Mouse (Mus musculus): Measurements from ENCODE around the gene Gpr146. TPM values are rescaled to one million over a fixed set of nuclear protein-coding genes. Genes with fewer than 3 reads are reported as not detected.

Gpr146 gene
- polyA plus RNA-seq, 1 experiment from 2014 or later: 4.0 TPM

DNA sequence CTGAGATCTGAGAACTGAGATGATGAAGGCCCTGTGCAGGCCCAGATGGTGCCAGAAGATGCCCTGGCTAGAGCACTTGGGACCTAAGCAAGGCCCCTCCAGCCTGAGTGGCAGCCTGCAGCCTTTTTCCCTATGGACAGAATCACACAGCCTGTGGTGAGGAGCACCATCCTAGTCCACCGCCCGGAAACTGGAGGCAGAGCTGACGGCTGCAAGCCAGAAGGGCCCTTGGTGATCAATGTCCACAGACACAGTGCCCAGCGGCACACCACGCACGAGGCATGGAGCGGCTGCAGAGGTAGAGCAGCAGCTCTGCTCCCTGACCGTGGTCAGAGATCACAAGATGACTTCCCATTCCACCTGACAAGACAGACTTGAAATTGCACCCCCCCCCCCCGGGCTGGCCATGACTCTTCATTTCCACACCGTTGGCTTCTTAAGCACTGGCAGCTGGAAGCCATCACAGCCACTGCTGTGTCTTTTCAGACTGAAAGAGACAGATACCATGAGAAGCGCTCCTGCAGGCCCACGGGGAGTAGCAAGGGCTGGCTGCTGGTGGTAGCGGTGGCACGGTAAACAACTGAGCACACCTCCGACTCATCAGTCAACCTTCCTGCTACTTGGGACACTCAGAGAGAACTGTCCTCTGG is 34.3 kb downstream of the Gpr146 start:
- H3K4me1 ChIP-seq (ENCODE audit: control insufficient read depth, insufficient read depth, low read depth, low read length): peaks cover 5% of the 10 kb centered on the region
- no peak overlapping the region for H3K4me3 ChIP-seq (ENCODE audit: low read length)
- no peak overlapping the region for H3K4me2 ChIP-seq (ENCODE audit: low read length)
- ATAC-seq: no peak
- no peaks in the 10 kb centered on the region for H3K27me3 ChIP-seq (replicated peaks; ENCODE audit: control insufficient read depth, insufficient read depth, low read length)
- no peak overlapping the region for H3K9ac ChIP-seq (ENCODE audit: low read depth, low read length)
- H3K36me3 ChIP-seq (ENCODE audit: control insufficient read depth, insufficient read depth, low read length): no peaks in the 10 kb centered on the region
- no peaks in the 10 kb centered on the region for H3K9me3 ChIP-seq (ENCODE audit: control insufficient read depth, low read length)
- no peak overlapping the region for H3K27ac ChIP-seq (ENCODE audit: low read depth, low read length)
- WGBS: 69% methylated on average over 15 of the region's 15 CpGs

DNA sequence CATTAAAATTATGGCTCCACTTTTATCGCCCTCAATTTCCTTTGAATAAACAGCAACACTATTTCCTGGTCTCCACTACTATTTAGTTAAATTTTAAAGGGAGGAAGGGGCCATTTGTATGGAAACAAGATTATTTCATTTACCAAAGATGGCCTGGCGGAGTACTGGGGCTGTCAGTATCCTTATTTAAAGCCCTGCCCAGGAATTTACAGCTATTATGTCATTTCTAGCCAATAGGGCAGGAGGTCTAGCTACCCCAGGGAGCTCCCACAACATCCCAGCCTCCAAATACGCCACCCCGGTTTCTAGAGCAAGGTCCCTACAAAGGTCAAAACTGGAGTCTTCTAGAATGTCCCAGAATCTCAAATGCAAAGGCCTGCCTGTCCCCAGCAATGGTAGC is 36.0 kb downstream of the Gpr146 start:
- no peak overlapping the region for H3K4me3 ChIP-seq (ENCODE audit: low read length)
- H3K9ac ChIP-seq (ENCODE audit: low read depth, low read length): no peak overlapping the region
- peaks cover under 1% of the 10 kb centered on the region; the same call in 1 of the 2 replicates for H3K4me1 ChIP-seq (ENCODE audit: control insufficient read depth, insufficient read depth, low read depth, low read length)
- H3K27me3 ChIP-seq (replicated peaks; ENCODE audit: control insufficient read depth, insufficient read depth, low read length): no peaks in the 10 kb centered on the region
- H3K36me3 ChIP-seq (ENCODE audit: control insufficient read depth, insufficient read depth, low read length): no peaks in the 10 kb centered on the region
- no peak for ATAC-seq
- WGBS: 83% methylated on average over 4 of the region's 4 CpGs
- no peak overlapping the region for H3K4me2 ChIP-seq (ENCODE audit: low read length)
- H3K9me3 ChIP-seq (ENCODE audit: control insufficient read depth, low read length): no peaks in the 10 kb centered on the region
- H3K27ac ChIP-seq (ENCODE audit: low read depth, low read length): no peak overlapping the region

DNA sequence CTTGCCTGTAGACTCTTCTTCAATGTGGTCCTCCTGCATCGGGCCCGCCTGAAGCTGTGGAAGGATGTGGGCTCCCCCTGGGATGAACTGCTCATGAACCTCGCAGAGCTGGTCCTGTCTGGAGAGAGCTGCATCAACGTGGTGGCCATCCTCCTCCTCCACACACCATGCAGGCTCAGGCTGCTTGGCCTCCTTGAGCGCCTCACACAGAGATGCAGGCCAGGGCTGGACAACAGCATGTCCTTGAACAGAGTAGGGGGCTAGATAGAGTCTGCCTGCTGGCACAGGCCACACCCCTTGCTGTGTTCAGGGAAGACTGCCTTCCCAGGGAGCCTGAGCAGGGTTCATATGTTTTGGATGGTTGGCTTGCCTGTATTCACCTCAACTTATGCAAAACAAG is 37.5 kb downstream of the Gpr146 start:
- Histone ChIP-seq H3K27me3 (replicated peaks; ENCODE audit: control insufficient read depth, insufficient read depth, low read length) (no peaks in the 10 kb centered on the region), H3K4me3 (ENCODE audit: low read length) (no peak overlapping the region), H3K27ac (ENCODE audit: low read depth, low read length) (no peak overlapping the region), H3K9me3 (ENCODE audit: control insufficient read depth, low read length) (no peaks in the 10 kb centered on the region), H3K4me2 (ENCODE audit: low read length) (no peak overlapping the region), H3K36me3 (ENCODE audit: control insufficient read depth, insufficient read depth, low read length) (no peaks in the 10 kb centered on the region), H3K9ac (ENCODE audit: low read depth, low read length) (no peak overlapping the region), H3K4me1 (ENCODE audit: control insufficient read depth, insufficient read depth, low read depth, low read length) (peaks cover 11% of the 10 kb centered on the region)
- ATAC-seq: no peak
- 95% methylated on average over 5 of the region's 5 CpGs for WGBS

DNA sequence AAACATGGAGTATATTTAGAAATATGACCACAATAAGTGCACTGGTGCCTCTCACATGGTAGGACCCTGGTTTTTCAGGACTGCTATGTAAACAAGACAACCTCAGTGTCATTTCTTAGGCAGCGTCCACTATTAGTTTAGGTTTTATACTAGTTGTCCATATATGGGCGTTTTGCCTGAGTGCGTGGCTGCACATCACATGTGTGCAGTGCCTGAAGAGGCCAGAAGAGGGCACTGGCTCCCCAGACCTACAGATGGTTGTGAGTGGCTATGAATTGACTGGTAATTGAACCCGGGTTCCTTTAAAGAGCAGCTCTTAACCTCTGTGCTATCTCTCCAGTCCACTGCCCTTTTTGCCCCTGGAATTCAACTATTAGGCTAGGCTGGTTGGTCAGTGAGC is 39.4 kb downstream of the Gpr146 start:
- H3K36me3 ChIP-seq (ENCODE audit: control insufficient read depth, insufficient read depth, low read length): no peaks in the 10 kb centered on the region
- no peak for ATAC-seq
- H3K4me3 ChIP-seq (ENCODE audit: low read length): no peak overlapping the region
- peaks cover 11% of the 10 kb centered on the region for H3K4me1 ChIP-seq (ENCODE audit: control insufficient read depth, insufficient read depth, low read depth, low read length)
- WGBS: 91% methylated on average over 4 of the region's 4 CpGs
- H3K27me3 ChIP-seq (replicated peaks; ENCODE audit: control insufficient read depth, insufficient read depth, low read length): no peaks in the 10 kb centered on the region
- no peak overlapping the region for H3K27ac ChIP-seq (ENCODE audit: low read depth, low read length)
- no peak overlapping the region for H3K9ac ChIP-seq (ENCODE audit: low read depth, low read length)
- no peak overlapping the region for H3K4me2 ChIP-seq (ENCODE audit: low read length)
- no peaks in the 10 kb centered on the region for H3K9me3 ChIP-seq (ENCODE audit: control insufficient read depth, low read length)

DNA sequence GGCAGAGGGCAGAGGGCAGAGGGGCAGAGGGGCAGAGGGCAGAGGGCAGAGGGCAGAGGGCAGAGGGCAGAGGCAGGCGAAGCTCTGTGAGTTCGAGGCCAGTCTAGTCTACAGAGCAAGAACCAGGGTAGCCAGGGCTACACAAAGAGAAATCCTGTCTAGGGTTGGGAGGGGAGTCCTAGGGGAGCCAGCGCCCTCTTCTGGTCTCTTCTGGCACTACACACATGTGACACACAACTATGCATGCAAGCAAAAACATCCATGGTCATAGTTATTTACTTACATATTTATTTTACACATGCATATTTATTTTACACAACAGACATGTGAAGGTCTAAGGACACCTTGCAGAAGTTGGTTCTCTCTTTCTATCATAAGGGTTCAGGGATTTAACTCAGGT is 40.0 kb downstream of the Gpr146 start:
- no peaks in the 10 kb centered on the region for H3K9me3 ChIP-seq (ENCODE audit: control insufficient read depth, low read length)
- no peak overlapping the region for H3K4me3 ChIP-seq (ENCODE audit: low read length)
- WGBS: 87% methylated on average over 3 of the region's 3 CpGs
- no peak overlapping the region for H3K27ac ChIP-seq (ENCODE audit: low read depth, low read length)
- peaks cover 13% of the 10 kb centered on the region for H3K4me1 ChIP-seq (ENCODE audit: control insufficient read depth, insufficient read depth, low read depth, low read length)
- H3K36me3 ChIP-seq (ENCODE audit: control insufficient read depth, insufficient read depth, low read length): no peaks in the 10 kb centered on the region
- no peaks in the 10 kb centered on the region for H3K27me3 ChIP-seq (replicated peaks; ENCODE audit: control insufficient read depth, insufficient read depth, low read length)
- H3K4me2 ChIP-seq (ENCODE audit: low read length): no peak overlapping the region
- ATAC-seq: no peak
- H3K9ac ChIP-seq (ENCODE audit: low read depth, low read length): no peak overlapping the region

DNA sequence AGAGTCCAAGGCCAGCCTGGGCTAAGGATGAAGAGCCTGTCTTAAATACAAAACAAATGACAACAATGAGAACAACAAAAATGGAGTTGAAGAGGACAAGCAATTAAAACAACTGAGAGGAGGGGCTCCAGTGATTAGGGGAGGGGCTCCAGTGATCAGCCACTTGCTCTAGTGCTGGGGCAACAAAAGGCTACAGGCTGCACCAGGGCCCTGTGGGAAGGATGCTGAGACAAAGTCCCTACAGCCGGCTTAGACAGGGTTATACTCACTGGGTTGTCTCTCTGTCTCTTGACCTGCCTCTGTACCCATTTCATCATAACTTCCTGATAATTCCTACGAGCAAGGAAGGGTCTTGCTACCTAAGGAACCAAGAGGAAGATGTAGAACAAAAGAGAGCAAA is 40.6 kb downstream of the Gpr146 start:
- Histone ChIP-seq H3K36me3 (ENCODE audit: control insufficient read depth, insufficient read depth, low read length) (no peaks in the 10 kb centered on the region), H3K4me2 (ENCODE audit: low read length) (no peak overlapping the region), H3K4me1 (ENCODE audit: control insufficient read depth, insufficient read depth, low read depth, low read length) (peaks cover 14% of the 10 kb centered on the region), H3K4me3 (ENCODE audit: low read length) (no peak overlapping the region), H3K27ac (ENCODE audit: low read depth, low read length) (peak overlapping the region; percentile 48; the same call in 1 of the 2 replicates), H3K9ac (ENCODE audit: low read depth, low read length) (no peak overlapping the region), H3K9me3 (ENCODE audit: control insufficient read depth, low read length) (no peaks in the 10 kb centered on the region), H3K27me3 (replicated peaks; ENCODE audit: control insufficient read depth, insufficient read depth, low read length) (no peaks in the 10 kb centered on the region)
- 44% methylated on average over 2 of the region's 2 CpGs for WGBS
- ATAC-seq: no peak

DNA sequence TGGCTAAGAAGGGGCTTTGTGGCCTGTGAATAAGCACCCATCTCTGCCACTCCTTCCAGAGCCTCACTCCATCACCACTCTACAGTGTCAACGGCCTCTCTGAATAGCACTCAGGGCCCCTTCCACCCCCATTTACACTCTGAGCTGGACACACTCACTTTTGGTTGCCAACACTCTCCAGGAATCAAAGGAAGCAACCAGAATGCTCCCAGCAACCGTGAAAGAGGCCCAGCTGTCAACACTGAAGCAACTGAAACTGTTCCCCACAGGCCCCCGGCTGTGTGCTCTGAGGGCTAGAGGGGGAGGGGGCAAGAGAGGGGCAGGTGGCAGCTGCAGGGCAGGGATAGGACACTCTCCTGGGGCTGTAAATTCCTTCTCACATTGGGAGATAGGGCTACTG is 41.1 kb downstream of the Gpr146 start:
- no peak overlapping the region for H3K9ac ChIP-seq (ENCODE audit: low read depth, low read length)
- H3K27me3 ChIP-seq (replicated peaks; ENCODE audit: control insufficient read depth, insufficient read depth, low read length): no peaks in the 10 kb centered on the region
- peak; percentile 85 for ATAC-seq
- H3K4me1 ChIP-seq (ENCODE audit: control insufficient read depth, insufficient read depth, low read depth, low read length): peaks cover 17% of the 10 kb centered on the region
- WGBS: 10% methylated on average over 3 of the region's 3 CpGs
- no peak overlapping the region for H3K4me3 ChIP-seq (ENCODE audit: low read length)
- no peaks in the 10 kb centered on the region for H3K9me3 ChIP-seq (ENCODE audit: control insufficient read depth, low read length)
- H3K4me2 ChIP-seq (ENCODE audit: low read length): no peak overlapping the region
- no peaks in the 10 kb centered on the region for H3K36me3 ChIP-seq (ENCODE audit: control insufficient read depth, insufficient read depth, low read length)
- peak overlapping the region; percentile 48; the same call in 1 of the 2 replicates for H3K27ac ChIP-seq (ENCODE audit: low read depth, low read length)

DNA sequence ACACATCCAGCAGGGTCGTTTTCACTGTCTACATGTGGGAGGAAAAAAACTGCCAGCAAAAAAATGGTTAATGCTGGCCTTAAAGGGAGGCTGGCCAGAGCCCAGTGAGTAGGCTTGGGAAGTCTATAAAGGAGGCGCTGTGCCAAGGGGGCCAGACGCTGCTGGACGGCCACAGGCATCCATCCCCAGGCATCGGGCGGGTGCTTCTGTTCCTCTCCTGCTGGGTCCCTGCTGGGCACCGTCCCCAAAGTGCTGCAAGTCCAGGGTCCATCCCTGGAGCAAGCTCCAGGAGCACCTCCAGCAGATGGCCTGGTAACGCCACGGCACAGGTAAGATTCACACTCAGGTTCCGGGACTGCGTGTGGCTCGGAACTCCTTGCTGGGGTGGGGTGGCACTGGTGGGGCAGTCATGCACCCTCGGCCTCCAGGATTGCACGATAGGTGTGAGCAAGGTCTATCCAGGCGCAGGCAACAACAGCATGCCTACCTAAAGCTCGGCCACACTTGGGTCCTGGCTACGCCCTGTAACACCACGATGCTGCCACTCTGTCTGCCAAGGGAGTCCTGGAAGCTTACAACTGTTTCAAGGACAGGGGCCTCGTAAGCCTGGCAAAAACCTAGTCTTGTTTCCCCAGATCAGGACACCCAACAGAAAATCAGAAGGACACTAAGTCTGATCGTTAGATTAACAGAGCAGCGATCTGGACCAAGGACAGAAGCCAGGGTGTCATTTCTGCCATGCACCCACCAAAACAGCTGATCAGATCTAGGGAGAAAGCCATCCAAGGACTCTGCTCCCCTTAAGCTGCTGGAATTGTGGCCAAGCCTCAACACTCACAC is 45.7 kb downstream of the Gpr146 start, which contains the start of gene Gper1:
Gene Gper1, plus strand, starts transcription at position 126 of the 840 bp plus-strand sequence.
- Histone ChIP-seq H3K4me1 (ENCODE audit: control insufficient read depth, insufficient read depth, low read depth, low read length) (peaks cover 21% of the 10 kb centered on the region), H3K36me3 (ENCODE audit: control insufficient read depth, insufficient read depth, low read length) (no peaks in the 10 kb centered on the region), H3K9me3 (ENCODE audit: control insufficient read depth, low read length) (no peaks in the 10 kb centered on the region), H3K27me3 (replicated peaks; ENCODE audit: control insufficient read depth, insufficient read depth, low read length) (no peaks in the 10 kb centered on the region), H3K27ac (ENCODE audit: low read depth, low read length) (peak within 1 kb of the TSS; percentile 61), H3K4me2 (ENCODE audit: low read length) (peak within 1 kb of the TSS; percentile 48), H3K9ac (ENCODE audit: low read depth, low read length) (peak within 1 kb of the TSS; percentile 51), H3K4me3 (ENCODE audit: low read length) (peak within 1 kb of the TSS; percentile 33)
- 48% methylated on average over 18 of the region's 21 CpGs for WGBS
- ATAC-seq: 0 out of 2 replicates have a peak, but pooled peaks have one; percentile 53

DNA sequence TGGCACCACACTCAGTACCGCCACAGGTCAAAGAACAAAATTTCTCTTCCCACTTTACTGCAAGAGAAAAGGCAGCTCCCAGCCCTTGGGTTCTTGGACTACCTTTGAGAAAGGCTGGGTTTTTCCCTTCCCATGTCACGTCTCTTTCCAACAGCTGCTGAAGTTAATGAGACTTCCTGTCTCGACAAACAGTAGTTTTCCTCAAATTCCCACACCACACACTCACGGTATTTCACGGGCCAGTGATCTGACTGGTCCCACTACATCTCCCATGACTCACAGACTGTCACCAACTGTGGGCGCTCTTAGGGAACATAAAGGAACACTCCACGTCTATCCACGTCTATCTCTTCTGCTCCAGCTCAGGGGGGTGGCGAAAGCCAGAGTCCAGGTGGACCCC is 47.7 kb downstream of the Gpr146 start:
- 77% methylated on average over 9 of the region's 9 CpGs for WGBS
- Histone ChIP-seq H3K9me3 (ENCODE audit: control insufficient read depth, low read length) (no peaks in the 10 kb centered on the region), H3K9ac (ENCODE audit: low read depth, low read length) (no peak overlapping the region), H3K4me3 (ENCODE audit: low read length) (no peak overlapping the region), H3K4me2 (ENCODE audit: low read length) (no peak overlapping the region), H3K27ac (ENCODE audit: low read depth, low read length) (no peak overlapping the region), H3K4me1 (ENCODE audit: control insufficient read depth, insufficient read depth, low read depth, low read length) (peaks cover 18% of the 10 kb centered on the region), H3K36me3 (ENCODE audit: control insufficient read depth, insufficient read depth, low read length) (no peaks in the 10 kb centered on the region), H3K27me3 (replicated peaks; ENCODE audit: control insufficient read depth, insufficient read depth, low read length) (no peaks in the 10 kb centered on the region)
- ATAC-seq: no peak
